Mouse (Mus musculus) liver, embryonic 12.5 days (tissue): Measurements from ENCODE around the gene Ets1. TPM values are rescaled to one million over a fixed set of nuclear protein-coding genes. Genes with fewer than 3 reads are reported as not detected.

Source experiments
- ATAC-seq: fragments of 200-750 bp; cut with Nextera tagmentation; 2 replicates; pipeline ENCODE4 v1.8.0; 2017; ENCODE audit warnings: moderate number of reproducible peaks, mild to moderate bottlenecking, moderate library complexity
- H3K27ac ChIP-seq: fragments of 300-500 bp; sonication (generic); 2 replicates; pipeline ENCODE4 v1.5.1; 2016; ENCODE audit warnings: mild to moderate bottlenecking
- H3K27me3 ChIP-seq: fragments of 300-500 bp; sonication (generic); replicated peaks from 2 replicates; pipeline ENCODE4 v1.6.1; 2016; ENCODE audit warnings: mild to moderate bottlenecking, moderate library complexity
- H3K36me3 ChIP-seq: fragments of 300-500 bp; sonication (generic); 2 replicates; pipeline ENCODE4 v1.6.1; 2016; ENCODE audit warnings: mild to moderate bottlenecking, moderate library complexity
- H3K4me1 ChIP-seq: fragments of 300-500 bp; sonication (generic); 2 replicates; pipeline ENCODE4 v1.6.1; 2016
- H3K4me2 ChIP-seq: fragments of 300-500 bp; sonication (generic); 2 replicates; pipeline ENCODE4 v1.6.1; 2016; ENCODE audit warnings: mild to moderate bottlenecking, moderate library complexity
- H3K4me3 ChIP-seq: fragments of 300-500 bp; sonication (generic); 2 replicates; pipeline ENCODE4 v1.5.1; 2016; ENCODE audit warnings: mild to moderate bottlenecking, moderate library complexity
- H3K9ac ChIP-seq: fragments of 300-500 bp; sonication (generic); 2 replicates; pipeline ENCODE4 v1.6.1; 2016; ENCODE audit warnings: mild to moderate bottlenecking, moderate library complexity
- H3K9me3 ChIP-seq: fragments of 300-500 bp; sonication (generic); replicated peaks from 2 replicates; pipeline ENCODE4 v1.6.1; 2016; ENCODE audit warnings: mild to moderate bottlenecking, moderate library complexity
- WGBS: fragments of 180-500 bp; shearing (Covaris S2); methylation state at CpG from one replicate; pipeline ENCODE4 v1.1.7; 2016; ENCODE audit not compliant: insufficient replicate concordance; 5-methylcytosine and 5-hydroxymethylcytosine counted together
- polyA plus RNA-seq: library from polyadenylated mRNA; unstranded; fragments of >200 nt; fragmentation: Nextera tagmentation; extraction: Ambion mirVana; gene quantifications from 2 replicates; pipeline ENCODE4 v1.2.1, GENCODE M21; 2016

Ets1 gene
- polyA plus RNA-seq, 1 experiment from 2014 or later: 24.2 TPM

DNA sequence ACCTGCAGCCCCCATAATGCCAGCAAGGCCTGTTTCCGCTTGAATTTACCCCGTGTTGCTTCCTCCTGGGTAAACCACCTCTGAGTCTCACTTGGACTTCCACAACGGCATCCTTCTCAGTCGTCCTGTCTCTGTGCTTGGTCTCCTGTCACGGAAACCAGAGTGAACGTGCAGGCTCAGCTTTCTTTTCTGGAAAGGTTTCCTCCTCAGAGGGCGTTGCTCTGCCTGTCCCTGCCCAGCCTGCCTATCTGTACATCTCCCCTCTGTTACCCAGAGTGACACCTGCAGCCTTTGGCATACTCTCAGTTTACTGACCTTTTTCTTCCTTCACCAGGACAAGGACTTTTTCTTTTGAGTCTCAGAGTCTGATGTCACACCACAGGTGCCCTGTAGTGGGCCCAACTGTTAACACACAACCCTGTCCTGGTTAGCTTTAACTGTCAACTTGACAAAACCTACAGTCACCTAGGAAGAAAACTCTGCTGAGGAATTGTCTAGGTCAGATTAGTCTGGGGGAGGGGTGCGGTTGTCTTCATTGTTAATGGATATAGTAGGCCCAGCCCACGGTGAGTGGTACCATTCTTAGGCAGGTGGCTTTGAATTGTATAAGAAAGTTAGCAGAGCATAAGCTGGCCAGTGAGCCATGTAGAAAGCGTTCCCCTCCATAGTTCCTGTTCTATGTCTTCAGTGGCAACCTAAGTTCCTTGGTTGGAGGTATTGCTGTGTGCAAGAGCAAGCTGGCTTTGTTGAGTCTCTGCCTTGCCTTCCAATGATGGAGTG lies 27.0 kb upstream of the Ets1 start:
- ATAC-seq: 0 out of 2 replicates have a peak, but pooled peaks have one; percentile 22
- H3K36me3 ChIP-seq: no peaks in the 10 kb centered on the region
- 65% methylated on average over 10 of the region's 10 CpGs for WGBS
- H3K9ac ChIP-seq: no peak overlapping the region
- peaks cover 57% of the 10 kb centered on the region for H3K4me1 ChIP-seq
- no peak overlapping the region for H3K4me3 ChIP-seq
- H3K27ac ChIP-seq: peak overlapping the region; percentile 86
- peak overlapping the region; percentile 23 for H3K4me2 ChIP-seq
- H3K9me3 ChIP-seq: no peaks in the 10 kb centered on the region
- peaks cover 24% of the 10 kb centered on the region for H3K27me3 ChIP-seq

DNA sequence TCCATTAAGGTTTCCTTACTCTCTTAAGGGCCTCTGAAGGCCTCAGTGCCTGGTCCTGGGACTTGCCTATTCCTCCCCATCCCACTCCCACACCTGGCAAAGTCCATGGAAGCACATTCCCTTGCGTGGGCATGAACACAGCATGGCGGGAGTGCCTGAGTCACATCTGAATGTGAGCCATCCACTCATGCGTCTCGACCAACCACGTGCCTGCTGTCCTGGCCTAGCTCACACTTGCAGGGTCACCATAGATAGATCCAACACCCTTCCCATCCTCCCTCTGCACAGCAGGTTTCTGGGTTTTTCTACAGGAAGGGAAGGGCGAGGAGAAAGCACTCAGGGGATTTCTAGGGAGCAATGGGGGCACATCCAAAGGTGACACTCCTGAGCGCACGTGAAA lies 25.8 kb upstream of the Ets1 start:
- Histone ChIP-seq H3K4me3 (no peak overlapping the region), H3K27me3 (peaks cover 19% of the 10 kb centered on the region), H3K27ac (no peak overlapping the region), H3K4me2 (no peak overlapping the region), H3K9ac (no peak overlapping the region), H3K9me3 (no peaks in the 10 kb centered on the region), H3K4me1 (peaks cover 46% of the 10 kb centered on the region), H3K36me3 (no peaks in the 10 kb centered on the region)
- no peak for ATAC-seq
- WGBS: 86% methylated on average over 8 of the region's 8 CpGs

GRCm38 (mm10) chr9:32610631-32611030 lies 25.4 kb upstream of the Ets1 start:
- Histone ChIP-seq H3K27me3 (peaks cover 15% of the 10 kb centered on the region), H3K27ac (no peak overlapping the region), H3K4me2 (no peak overlapping the region), H3K36me3 (no peaks in the 10 kb centered on the region), H3K4me3 (no peak overlapping the region), H3K4me1 (peaks cover 42% of the 10 kb centered on the region), H3K9me3 (no peaks in the 10 kb centered on the region), H3K9ac (no peak overlapping the region)
- no peak for ATAC-seq
- WGBS: 85% methylated on average over 4 of the region's 4 CpGs

DNA sequence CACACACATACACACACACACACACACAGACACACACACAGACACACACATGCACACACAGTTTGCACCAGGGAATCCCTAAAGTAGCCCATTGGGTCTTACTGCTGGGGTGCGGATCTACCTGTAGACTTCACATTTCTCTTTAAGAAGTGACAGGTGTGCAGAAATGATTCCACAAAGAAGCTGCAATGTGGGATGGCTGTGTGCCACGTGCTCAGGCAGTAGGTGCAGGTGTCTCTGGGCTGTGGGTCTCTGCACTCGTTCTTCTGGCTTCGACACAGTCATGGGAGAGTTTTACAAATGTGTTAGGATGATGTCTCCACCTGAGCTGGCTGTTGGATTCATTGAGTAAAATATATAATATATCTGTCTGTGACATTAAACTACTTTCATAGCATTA lies 24.7 kb upstream of the Ets1 start:
- no peak for ATAC-seq
- H3K9me3 ChIP-seq: no peaks in the 10 kb centered on the region
- no peak overlapping the region for H3K27ac ChIP-seq
- H3K9ac ChIP-seq: no peak overlapping the region
- no peak overlapping the region for H3K4me3 ChIP-seq
- no peaks in the 10 kb centered on the region for H3K36me3 ChIP-seq
- 85% methylated on average over 4 of the region's 4 CpGs for WGBS
- no peak overlapping the region for H3K4me2 ChIP-seq
- 0 out of 2 replicates have a peak, but pooled peaks cover 11% of the 10 kb centered on the region for H3K27me3 ChIP-seq
- H3K4me1 ChIP-seq: peaks cover 38% of the 10 kb centered on the region

GRCm38 (mm10) chr9:32612426-32612825 lies 23.6 kb upstream of the Ets1 start:
- no peaks in the 10 kb centered on the region for H3K36me3 ChIP-seq
- 65% methylated on average over 5 of the region's 5 CpGs for WGBS
- H3K27me3 ChIP-seq: 0 out of 2 replicates have a peak, but pooled peaks cover 11% of the 10 kb centered on the region
- H3K4me3 ChIP-seq: no peak overlapping the region
- no peak for ATAC-seq
- no peak overlapping the region for H3K4me2 ChIP-seq
- H3K9ac ChIP-seq: no peak overlapping the region
- no peaks in the 10 kb centered on the region for H3K9me3 ChIP-seq
- H3K4me1 ChIP-seq: peaks cover 27% of the 10 kb centered on the region
- H3K27ac ChIP-seq: no peak overlapping the region

DNA sequence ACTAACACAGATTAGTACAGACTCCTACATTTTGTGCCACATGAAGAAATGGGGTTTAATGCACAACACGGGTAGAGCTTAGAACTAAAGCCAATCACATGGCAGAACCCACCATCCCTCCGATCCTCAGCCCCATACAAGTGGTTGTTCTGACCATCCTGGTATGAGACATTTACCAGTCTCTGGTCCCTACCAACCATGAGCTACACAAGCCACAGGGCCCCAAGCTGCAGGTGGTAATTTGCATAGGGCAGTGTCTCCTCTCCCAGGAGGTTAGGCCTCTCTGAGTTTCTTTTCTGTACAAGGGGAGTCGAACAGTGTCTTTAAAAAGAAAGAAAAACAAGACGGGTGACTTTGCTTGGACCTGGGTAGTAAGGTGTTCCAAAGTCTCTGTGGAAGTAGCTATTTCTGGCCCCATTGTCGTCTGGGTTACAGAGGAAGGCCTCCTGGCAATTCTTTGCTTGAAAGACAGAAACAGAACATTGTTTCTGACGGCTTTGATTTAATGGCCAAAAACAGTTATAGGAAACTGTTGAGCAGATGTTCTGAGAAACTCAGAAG lies 23.1 kb upstream of the Ets1 start:
- no peak overlapping the region for H3K27ac ChIP-seq
- no peak for ATAC-seq

GRCm38 (mm10) chr9:32614191-32614590 lies 21.8 kb upstream of the Ets1 start:
- H3K27ac ChIP-seq: no peak overlapping the region

More for the DNA sequence above, 23.1 kb upstream of the Ets1 start:
- no peak overlapping the region for H3K9ac ChIP-seq
- H3K9me3 ChIP-seq: no peaks in the 10 kb centered on the region
- H3K4me3 ChIP-seq: no peak overlapping the region
- peaks cover 22% of the 10 kb centered on the region for H3K4me1 ChIP-seq
- 50% methylated on average over 6 of the region's 6 CpGs for WGBS
- no peak overlapping the region for H3K4me2 ChIP-seq
- 0 out of 2 replicates have a peak, but pooled peaks cover 11% of the 10 kb centered on the region for H3K27me3 ChIP-seq
- H3K36me3 ChIP-seq: no peaks in the 10 kb centered on the region

DNA sequence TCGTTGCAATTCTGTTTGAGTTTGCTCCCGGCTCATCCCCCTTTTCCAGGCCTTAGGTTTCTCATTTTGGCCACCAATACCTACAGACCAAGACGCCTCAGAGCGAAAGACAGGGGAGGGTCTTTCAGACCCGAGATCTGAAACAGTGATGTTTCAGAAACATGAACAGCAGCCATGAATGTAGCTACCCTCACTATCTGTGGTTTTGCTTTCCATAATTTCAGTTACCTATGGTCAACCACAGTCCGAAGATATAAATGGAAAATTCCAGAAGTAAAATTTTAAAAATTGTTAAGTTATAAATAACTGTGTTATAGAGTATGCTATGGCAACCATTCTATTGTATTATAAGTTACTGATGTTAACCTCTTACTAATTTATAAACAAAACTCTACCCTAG lies 20.6 kb upstream of the Ets1 start:
- WGBS: 69% methylated on average over 6 of the region's 6 CpGs

More at GRCm38 (mm10) chr9:32614191-32614590, 21.8 kb upstream of the Ets1 start:
- 0 out of 2 replicates have a peak, but pooled peaks cover 12% of the 10 kb centered on the region for H3K27me3 ChIP-seq
- no peak overlapping the region for H3K9ac ChIP-seq
- H3K4me3 ChIP-seq: no peak overlapping the region
- 70% methylated on average over 9 of the region's 9 CpGs for WGBS
- no peak for ATAC-seq
- no peak overlapping the region for H3K4me2 ChIP-seq
- no peaks in the 10 kb centered on the region for H3K36me3 ChIP-seq
- H3K9me3 ChIP-seq: no peaks in the 10 kb centered on the region
- peaks cover 10% of the 10 kb centered on the region for H3K4me1 ChIP-seq

GRCm38 (mm10) chr9:32615986-32616385 lies 20.0 kb upstream of the Ets1 start:
- no peak overlapping the region for H3K4me3 ChIP-seq
- WGBS: 21% methylated on average over 7 of the region's 7 CpGs
- 0 out of 2 replicates have a peak, but pooled peaks cover 18% of the 10 kb centered on the region for H3K27me3 ChIP-seq
- H3K36me3 ChIP-seq: no peaks in the 10 kb centered on the region
- H3K9me3 ChIP-seq: no peaks in the 10 kb centered on the region
- H3K9ac ChIP-seq: no peak overlapping the region
- no peak for ATAC-seq
- no peak overlapping the region for H3K4me2 ChIP-seq
- no peak overlapping the region for H3K27ac ChIP-seq
- H3K4me1 ChIP-seq: peaks cover 4% of the 10 kb centered on the region; the same call in 1 of the 2 replicates

More for the DNA sequence above, 20.6 kb upstream of the Ets1 start:
- Histone ChIP-seq H3K9me3 (no peaks in the 10 kb centered on the region), H3K4me3 (no peak overlapping the region), H3K9ac (no peak overlapping the region), H3K4me1 (peaks cover 4% of the 10 kb centered on the region; the same call in 1 of the 2 replicates), H3K27ac (no peak overlapping the region), H3K4me2 (no peak overlapping the region), H3K27me3 (0 out of 2 replicates have a peak, but pooled peaks cover 18% of the 10 kb centered on the region), H3K36me3 (no peaks in the 10 kb centered on the region)
- no peak for ATAC-seq

GRCm38 (mm10) chr9:32616516-32617429 lies 19.2 kb upstream of the Ets1 start:
- Histone ChIP-seq H3K27me3 (0 out of 2 replicates have a peak, but pooled peaks cover 18% of the 10 kb centered on the region), H3K4me2 (no peak overlapping the region), H3K4me1 (peaks cover 4% of the 10 kb centered on the region; the same call in 1 of the 2 replicates), H3K4me3 (no peak overlapping the region), H3K9me3 (no peaks in the 10 kb centered on the region), H3K9ac (no peak overlapping the region), H3K36me3 (no peaks in the 10 kb centered on the region), H3K27ac (no peak overlapping the region)
- 64% methylated on average over 5 of the region's 5 CpGs for WGBS
- ATAC-seq: no peak

GRCm38 (mm10) chr9:32617430-32617768 lies 18.6 kb upstream of the Ets1 start:
- Histone ChIP-seq H3K4me3 (no peak overlapping the region), H3K9ac (no peak overlapping the region), H3K36me3 (no peaks in the 10 kb centered on the region), H3K4me2 (no peak overlapping the region), H3K9me3 (no peaks in the 10 kb centered on the region), H3K27ac (no peak overlapping the region), H3K4me1 (peaks cover 4% of the 10 kb centered on the region; the same call in 1 of the 2 replicates), H3K27me3 (0 out of 2 replicates have a peak, but pooled peaks cover 18% of the 10 kb centered on the region)
- WGBS: 43% methylated on average over 5 of the region's 5 CpGs
- ATAC-seq: no peak
